8 mouse cellular contexts compared by ENCODE assay signal in the genomic region with DNA sequence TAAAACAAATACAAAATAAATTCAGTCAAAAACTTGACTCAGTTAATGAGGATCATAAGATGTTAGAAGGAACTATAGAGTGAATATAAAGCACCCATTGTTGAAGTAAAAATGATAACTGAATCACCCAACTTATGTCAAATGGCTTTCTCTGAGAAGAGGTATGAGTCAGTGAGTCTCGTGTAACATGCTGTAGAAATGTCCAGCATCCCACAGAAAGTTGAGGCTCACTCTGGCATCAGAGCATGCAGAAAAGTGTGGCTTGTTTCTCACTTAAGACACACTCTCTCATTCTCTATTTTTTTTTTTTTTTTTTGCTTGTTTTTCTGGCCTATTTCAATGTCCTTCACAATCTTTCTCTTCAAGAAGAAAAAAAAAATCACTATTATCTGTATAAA. TPM values are rescaled to one million over a fixed set of nuclear protein-coding genes. Genes with fewer than 3 reads are reported as not detected.
DNase-seq lines count a peak whose midpoint lies in the region; ATAC-seq and TF ChIP-seq lines count a peak whose summit lies in the region.

No protein-coding gene starts in this region.

- H3K36me3 ChIP-seq in kidney, postnatal 0 days (ENCODE audit: insufficient read depth, low read length) = 0 out of 2 replicates have a peak, but pooled peaks cover 5% of the 10 kb centered on the region
- H3K36me3 ChIP-seq in intestine, embryonic 14.5 days (ENCODE audit: control insufficient read depth, insufficient read depth, low read length) = peaks cover 13% of the 10 kb centered on the region
- H3K36me3 ChIP-seq in neural tube, embryonic 12.5 days = peaks cover 4% of the 10 kb centered on the region; the same call in 1 of the 2 replicates

- no peak for TF ChIP-seq CTCF in kidney, postnatal 0 days (IDR thresholded peaks at IDR 0.05; ENCODE audit: low read depth)
- TF ChIP-seq CTCF in cortical plate, adult 2 months (IDR thresholded peaks at IDR 0.05; ENCODE audit: extremely low read depth, insufficient read depth, low read length) = no peak

- no peak for DNase-seq in kidney, postnatal 0 days (ENCODE audit: low spot score)
- DNase-seq in kidney, adult 8-10 months = no peak
- DNase-seq in intestine, embryonic 14.5 days (ENCODE audit: low spot score) = no peak
- DNase-seq in gastrocnemius, postnatal 10 days = no peak
- no peak for DNase-seq in frontal cortex, postnatal 10 days (ENCODE audit: low spot score in 2 of 2)

- ATAC-seq in kidney, postnatal 0 days (replicated peaks; ENCODE audit: low FRiP score, low read depth) = no peak
- no peak for ATAC-seq in intestine, embryonic 14.5 days (replicated peaks; ENCODE audit: low FRiP score, low TSS enrichment, low read depth)
- no peak for ATAC-seq in neural tube, embryonic 12.5 days (ENCODE audit: low FRiP score, low read depth)
- ATAC-seq in megakaryocyte progenitor cell, adult 5-6 weeks (replicated peaks; ENCODE audit: poor library complexity) = no peak

- peaks cover 16% of the 10 kb centered on the region for H3K4me1 ChIP-seq in kidney, postnatal 0 days (replicated peaks; ENCODE audit: insufficient read depth, low read length)
- peaks cover 4% of the 10 kb centered on the region for H3K4me1 ChIP-seq in cortical plate, adult 2 months (ENCODE audit: control insufficient read depth, insufficient read depth, low read length)
- peaks cover 36% of the 10 kb centered on the region for H3K4me1 ChIP-seq in intestine, embryonic 14.5 days (replicated peaks; ENCODE audit: control insufficient read depth, insufficient read depth, low read length)
- peaks cover 25% of the 10 kb centered on the region for H3K4me1 ChIP-seq in neural tube, embryonic 12.5 days

- peak overlapping the region; percentile 61 for H3K4me2 ChIP-seq in kidney, postnatal 0 days (ENCODE audit: low read length)
- H3K4me2 ChIP-seq in intestine, embryonic 14.5 days (ENCODE audit: low read length) = peak overlapping the region; percentile 46
- H3K4me2 ChIP-seq in neural tube, embryonic 12.5 days (replicated peaks) = peak overlapping the region; percentile 70

- H3K4me3 ChIP-seq in kidney, postnatal 0 days (replicated peaks; ENCODE audit: low read depth, low read length) = peak overlapping the region; percentile 81; the same call in 1 of the 2 replicates
- H3K4me3 ChIP-seq in cortical plate, adult 2 months (ENCODE audit: insufficient read depth, low read length) = no peak overlapping the region; the same call in 1 of the 2 replicates
- H3K4me3 ChIP-seq in intestine, embryonic 14.5 days (ENCODE audit: low read depth, low read length) = peak overlapping the region; percentile 90
- H3K4me3 ChIP-seq in neural tube, embryonic 12.5 days = peak overlapping the region; percentile 71

- H3K9me3 ChIP-seq in kidney, postnatal 0 days (replicated peaks; ENCODE audit: low read length) = no peaks in the 10 kb centered on the region
- no peaks in the 10 kb centered on the region for H3K9me3 ChIP-seq in intestine, embryonic 14.5 days (ENCODE audit: control insufficient read depth, low read length)
- no peaks in the 10 kb centered on the region for H3K9me3 ChIP-seq in neural tube, embryonic 12.5 days

- no peaks in the 10 kb centered on the region for H3K27me3 ChIP-seq in kidney, postnatal 0 days (ENCODE audit: insufficient read depth, low read length)
- no peaks in the 10 kb centered on the region for H3K27me3 ChIP-seq in intestine, embryonic 14.5 days (replicated peaks; ENCODE audit: control insufficient read depth, insufficient read depth, low read length)
- H3K27me3 ChIP-seq in neural tube, embryonic 12.5 days (replicated peaks) = no peaks in the 10 kb centered on the region

- no peak for TF ChIP-seq POLR2A in cortical plate, adult 2 months (IDR thresholded peaks at IDR 0.05; ENCODE audit: extremely low read depth, insufficient read depth, low read length)

- 8% methylated on average over 1 of the region's 1 CpGs for WGBS in kidney, postnatal 0 days
- WGBS in intestine, embryonic 14.5 days = 15% methylated on average over 1 of the region's 1 CpGs
- 32% methylated on average over 1 of the region's 1 CpGs for WGBS in neural tube, embryonic 12.5 days

- peak overlapping the region; percentile 86 for H3K9ac ChIP-seq in kidney, postnatal 0 days (ENCODE audit: low read depth, low read length)
- peak overlapping the region; percentile 94 for H3K9ac ChIP-seq in intestine, embryonic 14.5 days (ENCODE audit: low read length)
- peak overlapping the region; percentile 58; the same call in 1 of the 2 replicates for H3K9ac ChIP-seq in neural tube, embryonic 12.5 days

- H3K27ac ChIP-seq in kidney, postnatal 0 days = peak overlapping the region; percentile 99
- 0 out of 2 replicates have a peak overlapping the region, but pooled peaks have one; percentile 33 for H3K27ac ChIP-seq in cortical plate, adult 2 months (ENCODE audit: insufficient read depth, low read length)
- peak overlapping the region; percentile 99 for H3K27ac ChIP-seq in intestine, embryonic 14.5 days (ENCODE audit: low read depth)
- peak overlapping the region; percentile 89; the same call in 1 of the 2 replicates for H3K27ac ChIP-seq in neural tube, embryonic 12.5 days

RNA-seq across cellular contexts. Expression of a gene that starts 0.5 kb away (rescaled TPM):
- polyA plus RNA-seq in kidney, postnatal 0 days (2015; fragmentation: Nextera tagmentation; extraction: Ambion mirVana) = 446 and 479 TPM in 2 replicates
- polyA plus RNA-seq in cortical plate, adult 2 months (2012; rRNA removed) = 240 and 242 TPM in 2 replicates
- 185 and 204 TPM in 2 replicates for polyA plus RNA-seq in intestine, embryonic 14.5 days (2014; fragmentation: Nextera tagmentation; extraction: Ambion mirVana)
- 197 and 207 TPM in 2 replicates for polyA plus RNA-seq in neural tube, embryonic 12.5 days (2016; fragmentation: Nextera tagmentation; extraction: Ambion mirVana)
- total RNA-seq in gastrocnemius, postnatal 10 days (2021) = 100 to 1,000 TPM; 408 to 423 TPM
- total RNA-seq in megakaryocyte progenitor cell, adult 5-6 weeks (2015) = 73.2 and 76.6 TPM in 2 replicates
- 111 and 119 TPM in 2 replicates for total RNA-seq in megakaryocyte progenitor cell, adult 5-6 weeks (2017)

RNA-seq across cellular contexts. Expression of a gene that starts 26.7 kb away (rescaled TPM):
- polyA plus RNA-seq in kidney, postnatal 0 days (2015; fragmentation: Nextera tagmentation; extraction: Ambion mirVana) = 0.04 and 0.05 TPM in 2 replicates
- polyA plus RNA-seq in cortical plate, adult 2 months (2012; rRNA removed) = 0.04 and 0.08 TPM in 2 replicates
- polyA plus RNA-seq in intestine, embryonic 14.5 days (2014; fragmentation: Nextera tagmentation; extraction: Ambion mirVana) = 0.19 and 0.28 TPM in 2 replicates
- 0.70 and 1.0 TPM in 2 replicates for polyA plus RNA-seq in neural tube, embryonic 12.5 days (2016; fragmentation: Nextera tagmentation; extraction: Ambion mirVana)
- under 1 TPM; 0.54 to 0.92 TPM for total RNA-seq in gastrocnemius, postnatal 10 days (2021)
- total RNA-seq in megakaryocyte progenitor cell, adult 5-6 weeks (2015) = not detected in 2 replicates
- not detected in 2 replicates for total RNA-seq in megakaryocyte progenitor cell, adult 5-6 weeks (2017)

RNA-seq across cellular contexts. Expression of a gene that starts 52.7 kb away (rescaled TPM):
- 12.4 and 15.2 TPM in 2 replicates for polyA plus RNA-seq in kidney, postnatal 0 days (2015; fragmentation: Nextera tagmentation; extraction: Ambion mirVana)
- 20.3 and 20.8 TPM in 2 replicates for polyA plus RNA-seq in cortical plate, adult 2 months (2012; rRNA removed)
- polyA plus RNA-seq in intestine, embryonic 14.5 days (2014; fragmentation: Nextera tagmentation; extraction: Ambion mirVana) = 13.2 and 16.6 TPM in 2 replicates
- polyA plus RNA-seq in neural tube, embryonic 12.5 days (2016; fragmentation: Nextera tagmentation; extraction: Ambion mirVana) = 20.2 and 20.6 TPM in 2 replicates
- 10 to 100 TPM; 10.7 to 13.9 TPM for total RNA-seq in gastrocnemius, postnatal 10 days (2021)
- total RNA-seq in megakaryocyte progenitor cell, adult 5-6 weeks (2015) = 1.3 and 1.8 TPM in 2 replicates
- total RNA-seq in megakaryocyte progenitor cell, adult 5-6 weeks (2017) = 0.79 and 3.8 TPM in 2 replicates

Comparison
In these comparisons a context has a peak if more than half of its experiments do, and no peak if none do; other contexts are left out.
1. H3K27ac ChIP-seq: peak in every context shown above with its lines; median percentile 99 in kidney, postnatal 0 days; 99 in intestine, embryonic 14.5 days; 89 in neural tube, embryonic 12.5 days; 33 in cortical plate, adult 2 months.